Mouse (Mus musculus) kidney, postnatal 0 days (tissue): ENCODE data around the gene Guca1a. TPM values are rescaled to one million over a fixed set of nuclear protein-coding genes. Genes with fewer than 3 reads are reported as not detected.
"Not testable (repeated sequence)": the region's sequence is repeated elsewhere in the genome, so short reads cannot be mapped to it uniquely, and the experiment has no call there.

Experiments
- ATAC-seq: fragments of 200-750 bp; cut with Nextera tagmentation; replicated peaks from 2 replicates; pipeline ENCODE4 v1.8.0; 2017; ENCODE audit warnings: low read depth, moderate number of reproducible peaks, moderate TSS enrichment, moderate library complexity; ENCODE audit not compliant: low FRiP score
- DNase-seq: peaks from one replicate; pipeline ENCODE4 v3.0.0-alpha.2; 2016; ENCODE audit warnings: low spot score
- H3K27ac ChIP-seq: fragments of 300-500 bp; sonication (generic); 2 replicates; pipeline ENCODE4 v1.5.1; 2014; ENCODE audit warnings: mild to moderate bottlenecking
- H3K27me3 ChIP-seq: fragments of 300-500 bp; sonication (generic); 2 replicates; pipeline ENCODE4 v1.6.1; 2014; ENCODE audit warnings: low read length, mixed read lengths; ENCODE audit not compliant: insufficient read depth
- H3K36me3 ChIP-seq: fragments of 300-500 bp; sonication (generic); 2 replicates; pipeline ENCODE4 v1.6.1; 2014; ENCODE audit warnings: low read length, mixed read lengths; ENCODE audit not compliant: insufficient read depth
- H3K4me1 ChIP-seq: fragments of 300-500 bp; sonication (generic); replicated peaks from 2 replicates; pipeline ENCODE4 v1.6.1; 2014; ENCODE audit warnings: antibody characterized with exemption, low read length, mixed read lengths; ENCODE audit not compliant: insufficient read depth
- H3K4me2 ChIP-seq: fragments of 300-500 bp; sonication (generic); 2 replicates; pipeline ENCODE4 v1.6.1; 2014; ENCODE audit warnings: mild to moderate bottlenecking, low read length, moderate library complexity, mixed read lengths
- H3K4me3 ChIP-seq: fragments of 300-500 bp; sonication (generic); replicated peaks from 2 replicates; pipeline ENCODE4 v1.5.1; 2014; ENCODE audit warnings: low read depth, low read length
- H3K9ac ChIP-seq: fragments of 300-500 bp; sonication (generic); 2 replicates; pipeline ENCODE4 v1.6.1; 2014; ENCODE audit warnings: low read depth, low read length
- H3K9me3 ChIP-seq: fragments of 300-500 bp; sonication (generic); replicated peaks from 2 replicates; pipeline ENCODE4 v1.6.1; 2016; ENCODE audit warnings: low read length, inconsistent platforms, mixed read lengths
- CTCF ChIP-seq: IDR thresholded peaks from 2 replicates; pipeline ENCODE4 v1.5.1; 2016; ENCODE audit warnings: antibody characterized with exemption, low read depth, mild to moderate bottlenecking, moderate library complexity
- WGBS: fragments of 180-500 bp; shearing (Covaris S2); extraction: QIAGEN DNeasy Blood & Tissue Kit; methylation state at CpG from one replicate; pipeline ENCODE4 v1.1.7; 2014; 5-methylcytosine and 5-hydroxymethylcytosine counted together
- polyA plus RNA-seq: library from polyadenylated mRNA; unstranded; fragments of >200 nt; fragmentation: Nextera tagmentation; extraction: Ambion mirVana; gene quantifications from 2 replicates; pipeline ENCODE4 v1.2.1, GENCODE M21; 2015

Guca1a gene
- polyA plus RNA-seq, 1 experiment from 2014 or later: 3.9 TPM

- WGBS: 77% methylated on average over 3 of the region's 3 CpGs
- Histone ChIP-seq H3K9ac (no peak overlapping the region), H3K9me3 (no peaks in the 10 kb centered on the region), H3K4me3 (no peak overlapping the region), H3K36me3 (no peaks in the 10 kb centered on the region), H3K4me1 (no peaks in the 10 kb centered on the region), H3K4me2 (no peak overlapping the region), H3K27ac (no peak overlapping the region), H3K27me3 (no peaks in the 10 kb centered on the region)
- DNase-seq (no peak), ATAC-seq (no peak)
- no peak for TF ChIP-seq CTCF
Observed at GRCm38 (mm10) chr17:47421566-47421965, 21.2 kb upstream of the Guca1a start.

DNA sequence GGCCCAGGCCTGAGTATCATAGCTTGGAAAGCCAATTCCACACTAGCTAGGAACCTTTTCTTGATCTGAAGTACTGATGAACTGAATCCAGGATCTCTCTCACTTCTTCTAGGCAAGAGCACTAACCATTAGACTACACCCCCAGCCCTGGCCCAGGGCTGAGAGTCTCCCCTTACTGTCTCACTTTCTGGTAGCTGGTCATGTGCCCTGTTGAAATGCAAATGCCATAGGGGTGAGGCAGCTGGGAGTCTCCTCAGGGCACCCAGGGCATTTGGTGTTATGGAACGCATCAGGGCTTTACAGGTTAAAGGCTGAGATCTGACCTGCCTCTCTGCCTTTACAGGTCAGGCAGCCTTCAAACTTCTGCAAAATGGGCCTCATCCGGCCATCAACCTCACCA lies 19.8 kb upstream of the Guca1a start:
- no peaks in the 10 kb centered on the region for H3K9me3 ChIP-seq
- no peak for DNase-seq
- no peaks in the 10 kb centered on the region for H3K27me3 ChIP-seq
- TF ChIP-seq CTCF: no peak
- no peak overlapping the region for H3K4me2 ChIP-seq
- no peak overlapping the region for H3K9ac ChIP-seq
- H3K36me3 ChIP-seq: no peaks in the 10 kb centered on the region
- ATAC-seq: no peak
- no peaks in the 10 kb centered on the region for H3K4me1 ChIP-seq
- H3K27ac ChIP-seq: no peak overlapping the region
- H3K4me3 ChIP-seq: no peak overlapping the region
- whole genome bisulfite sequencing: 76% methylated on average over 2 of the region's 2 CpGs

DNA sequence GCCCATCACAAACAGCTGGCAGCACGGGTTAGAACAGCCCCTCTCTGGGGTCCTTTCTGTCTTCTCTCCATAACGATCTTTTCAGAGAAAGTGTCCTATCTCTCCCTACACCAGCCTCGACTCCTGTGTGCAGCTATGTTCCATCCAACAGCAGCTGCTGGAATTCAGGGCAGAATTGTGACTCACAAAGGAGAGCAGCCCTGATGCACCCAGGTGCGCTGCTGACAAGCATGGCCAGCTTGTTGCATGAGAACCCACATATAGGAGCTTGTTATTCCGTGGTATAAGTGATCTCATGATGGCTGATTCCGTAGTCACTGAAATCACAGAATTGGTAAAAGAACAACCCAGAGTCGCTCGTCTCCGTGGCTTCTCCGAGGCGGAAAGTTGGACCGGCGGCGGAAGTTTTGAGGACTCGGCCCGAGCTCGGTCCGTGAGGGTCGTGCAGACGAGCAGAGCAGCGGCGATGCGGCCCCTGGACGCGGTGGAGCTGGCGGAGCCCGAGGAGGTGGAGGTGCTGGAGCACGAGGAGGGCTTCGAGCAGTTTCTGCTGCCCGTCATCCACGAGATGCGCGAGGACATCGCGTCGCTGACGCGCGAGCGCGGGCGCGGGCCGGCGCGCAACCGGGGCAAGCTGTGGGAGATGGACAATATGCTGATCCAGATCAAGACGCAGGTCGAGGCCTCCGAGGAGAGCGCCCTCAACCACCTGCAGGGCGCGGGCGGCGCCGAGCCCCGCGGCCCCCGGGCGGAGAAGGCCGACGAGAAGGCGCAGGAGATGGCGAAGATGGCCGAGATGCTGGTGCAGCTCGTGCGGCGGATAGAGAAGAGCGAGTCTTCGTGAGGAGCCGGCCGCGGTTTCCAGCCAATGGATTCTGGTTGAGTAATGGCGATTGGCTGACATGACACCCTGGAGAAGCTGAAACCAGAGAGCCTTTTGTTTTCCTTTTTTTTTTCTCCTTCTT lies 9.8 kb upstream of the Guca1a start:
- not testable (repeated sequence) for H3K9me3 ChIP-seq, H3K36me3 ChIP-seq, DNase-seq, ATAC-seq, H3K27ac ChIP-seq, H3K9ac ChIP-seq, H3K4me1 ChIP-seq
- Histone ChIP-seq H3K27me3 (peaks cover 12% of the 10 kb centered on the region), H3K4me2 (peak overlapping the region; percentile 50), H3K4me3 (peak overlapping the region; percentile 26)
- WGBS: 2% methylated on average over 73 of the region's 74 CpGs

DNA sequence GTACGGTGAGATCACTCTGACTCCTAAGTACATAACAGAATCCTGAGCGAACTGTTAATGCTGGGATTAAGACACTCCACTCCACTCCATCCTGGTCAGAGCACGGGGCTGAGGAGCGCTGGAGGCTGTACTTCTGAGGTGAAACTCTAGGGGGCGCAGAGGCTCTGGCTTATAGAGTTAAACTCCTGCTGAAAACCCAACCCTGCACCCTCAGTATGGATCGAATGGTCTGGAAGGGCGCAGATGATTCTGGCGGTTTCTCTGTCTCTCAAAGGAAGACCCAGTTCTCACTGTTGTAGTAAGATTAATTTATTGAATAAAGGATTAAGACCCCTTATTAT lies 8.1 kb upstream of the Guca1a start:
- no peaks in the 10 kb centered on the region for H3K36me3 ChIP-seq
- TF ChIP-seq CTCF: peak; percentile 78
- 22% methylated on average over 8 of the region's 8 CpGs for WGBS
- H3K27me3 ChIP-seq: peaks cover 12% of the 10 kb centered on the region
- H3K9me3 ChIP-seq: no peaks in the 10 kb centered on the region
- DNase-seq (peak; percentile 82), ATAC-seq (peak; percentile 66)
- no peak overlapping the region for H3K27ac ChIP-seq
- H3K4me1 ChIP-seq: no peaks in the 10 kb centered on the region
- H3K4me3 ChIP-seq: no peak overlapping the region
- no peak overlapping the region for H3K4me2 ChIP-seq
- no peak overlapping the region for H3K9ac ChIP-seq

DNA sequence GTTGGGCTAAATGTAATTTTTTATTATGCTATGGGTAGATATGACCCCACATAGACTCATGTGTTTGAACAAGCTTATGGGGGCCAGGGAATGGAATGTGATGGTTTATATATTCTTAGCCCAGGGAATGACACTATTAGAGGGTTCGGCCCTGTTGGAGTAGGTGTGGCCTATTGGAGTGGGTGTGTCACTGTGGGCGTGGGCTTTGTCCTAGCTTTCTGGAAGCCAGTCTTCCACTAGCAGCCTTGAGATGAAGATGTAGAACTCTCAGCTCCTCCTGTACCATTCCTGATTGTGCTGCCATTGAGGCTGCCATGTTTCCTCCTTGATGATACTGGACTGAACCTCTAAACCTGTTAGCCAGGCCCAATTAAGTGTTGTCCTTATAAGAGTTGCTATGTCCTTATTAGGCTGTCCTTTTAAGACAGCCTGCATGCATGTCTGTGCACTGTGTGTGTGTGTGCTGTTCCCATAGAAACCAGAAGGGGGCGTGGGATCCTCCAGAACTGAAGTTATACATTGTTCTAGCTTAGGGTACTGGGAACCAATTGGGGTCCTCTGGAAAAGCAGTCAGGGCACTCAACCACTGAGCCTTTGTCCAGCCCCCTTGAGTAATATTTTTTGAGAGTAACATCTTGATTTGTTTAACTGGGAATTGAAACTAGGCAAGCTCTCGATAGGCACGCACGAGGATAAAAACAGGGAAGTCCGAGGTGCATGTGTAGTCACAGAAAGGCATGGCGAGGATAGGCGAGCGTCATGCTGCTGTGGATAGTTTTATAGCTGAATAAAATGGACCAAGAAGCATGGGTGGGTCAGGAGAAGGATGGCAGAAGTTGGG lies 7.6 kb upstream of the Guca1a start:
- WGBS: 70% methylated on average over 10 of the region's 10 CpGs
- H3K9ac ChIP-seq: no peak overlapping the region
- no peak for TF ChIP-seq CTCF
- H3K4me2 ChIP-seq: no peak overlapping the region
- H3K9me3 ChIP-seq: no peaks in the 10 kb centered on the region
- no peaks in the 10 kb centered on the region for H3K4me1 ChIP-seq
- no peak overlapping the region for H3K4me3 ChIP-seq
- no peak overlapping the region for H3K27ac ChIP-seq
- peaks cover 12% of the 10 kb centered on the region for H3K27me3 ChIP-seq
- no peak for ATAC-seq
- DNase-seq: no peak
- H3K36me3 ChIP-seq: no peaks in the 10 kb centered on the region

DNA sequence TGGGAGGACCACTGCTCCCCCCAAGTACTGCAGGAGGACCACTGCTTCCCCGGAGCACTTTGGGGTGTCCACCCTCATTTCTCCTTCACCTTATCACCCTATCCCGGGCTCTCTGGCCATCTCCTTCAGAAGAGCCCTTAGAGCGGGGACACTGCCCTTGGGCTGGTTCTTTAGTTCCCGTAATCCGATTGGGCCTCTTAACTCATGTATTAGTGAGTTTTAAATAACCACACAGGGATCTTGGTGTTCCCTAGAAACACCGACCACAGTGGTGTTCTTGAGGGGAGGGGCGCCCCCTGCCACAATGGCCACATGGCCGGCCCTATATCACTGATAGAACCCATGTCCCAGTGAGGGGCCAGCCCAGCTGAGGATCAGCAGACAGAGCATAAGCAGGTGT lies 1.3 kb downstream of the Guca1a start:
- H3K4me3 ChIP-seq: no peak overlapping the region
- no peak overlapping the region for H3K9ac ChIP-seq
- DNase-seq (no peak), ATAC-seq (no peak)
- no peaks in the 10 kb centered on the region for H3K36me3 ChIP-seq
- H3K9me3 ChIP-seq: no peaks in the 10 kb centered on the region
- H3K4me1 ChIP-seq: 0 out of 2 replicates have a peak, but pooled peaks cover 9% of the 10 kb centered on the region
- 86% methylated on average over 8 of the region's 8 CpGs for WGBS
- no peak overlapping the region for H3K27ac ChIP-seq
- TF ChIP-seq CTCF: no peak
- no peaks in the 10 kb centered on the region for H3K27me3 ChIP-seq
- no peak overlapping the region for H3K4me2 ChIP-seq
